Mouse (Mus musculus) neural tube, embryonic 11.5 days (tissue): ENCODE results near the gene Zfp383. TPM values are rescaled to one million over a fixed set of nuclear protein-coding genes. Genes with fewer than 3 reads are reported as not detected.
"Not testable (repeated sequence)": the region's sequence is repeated elsewhere in the genome, so short reads cannot be mapped to it uniquely, and the experiment has no call there.

Source experiments
- ATAC-seq: fragments of 200-750 bp; cut with Nextera tagmentation; 2 replicates; pipeline ENCODE4 v1.8.0; 2017; ENCODE audit warnings: moderate number of reproducible peaks, mild to moderate bottlenecking, moderate TSS enrichment, moderate library complexity; ENCODE audit not compliant: insufficient read depth, low FRiP score, low TSS enrichment
- DNase-seq: peaks from one replicate; pipeline ENCODE4 v3.0.0-alpha.2; 2015; ENCODE audit warnings: low spot score
- H3K27ac ChIP-seq: fragments of 300-500 bp; sonication (generic); 2 replicates; pipeline ENCODE4 v1.5.1; 2014; ENCODE audit warnings: low read depth, mild to moderate bottlenecking, low read length
- H3K27me3 ChIP-seq: fragments of 300-500 bp; sonication (generic); 2 replicates; pipeline ENCODE4 v1.6.1; 2014; ENCODE audit warnings: mild to moderate bottlenecking, low read length, mixed read lengths; ENCODE audit not compliant: control insufficient read depth, insufficient read depth
- H3K36me3 ChIP-seq: fragments of 300-500 bp; sonication (generic); 2 replicates; pipeline ENCODE4 v1.6.1; 2014; ENCODE audit warnings: mild to moderate bottlenecking, low read length, moderate library complexity, mixed read lengths; ENCODE audit not compliant: control insufficient read depth, insufficient read depth
- H3K4me1 ChIP-seq: fragments of 300-500 bp; sonication (generic); 2 replicates; pipeline ENCODE4 v1.6.1; 2014; ENCODE audit warnings: low read length, mixed read lengths; ENCODE audit not compliant: control insufficient read depth, insufficient read depth
- H3K4me2 ChIP-seq: fragments of 300-500 bp; sonication (generic); 2 replicates; pipeline ENCODE4 v1.6.1; 2014; ENCODE audit warnings: low read depth, mild to moderate bottlenecking, moderate library complexity
- H3K4me3 ChIP-seq: fragments of 300-500 bp; sonication (generic); 2 replicates; pipeline ENCODE4 v1.5.1; 2014; ENCODE audit warnings: low read depth, low read length
- H3K9ac ChIP-seq: fragments of 300-500 bp; sonication (generic); 2 replicates; pipeline ENCODE4 v1.6.1; 2014; ENCODE audit warnings: mild to moderate bottlenecking, low read length
- H3K9me3 ChIP-seq: fragments of 300-500 bp; sonication (generic); 2 replicates; pipeline ENCODE4 v1.6.1; 2016; ENCODE audit warnings: low read length; ENCODE audit not compliant: control insufficient read depth
- WGBS: fragments of 180-500 bp; shearing (Covaris S2); extraction: QIAGEN DNeasy Blood & Tissue Kit; methylation state at CpG from one replicate; pipeline ENCODE4 v1.1.7; 2014; 5-methylcytosine and 5-hydroxymethylcytosine counted together
- polyA plus RNA-seq: library from polyadenylated mRNA; unstranded; fragments of >200 nt; fragmentation: Nextera tagmentation; extraction: Ambion mirVana; gene quantifications from 2 replicates; pipeline ENCODE4 v1.2.1, GENCODE M21; 2014

Zfp383 gene
- polyA plus RNA-seq, 1 experiment from 2014 or later: 7.6 TPM

DNA sequence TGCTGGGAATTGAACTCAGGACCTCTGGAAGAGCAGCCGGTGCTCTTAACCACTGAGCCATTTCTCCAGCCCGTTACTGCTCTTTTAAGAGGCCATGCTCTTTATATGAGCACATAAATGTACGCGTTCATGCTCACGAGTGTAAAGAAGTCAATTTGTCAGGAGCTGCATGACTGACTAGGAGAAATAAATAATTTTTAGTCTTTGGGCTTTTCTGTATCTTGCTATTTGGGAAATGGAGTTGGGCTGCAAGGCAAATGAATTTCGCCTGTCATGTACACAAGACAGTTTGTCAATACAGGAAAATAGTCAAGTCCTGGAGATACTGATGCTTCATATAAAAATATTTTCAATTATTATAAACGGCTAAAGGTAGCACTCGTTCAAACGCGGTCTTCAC is 45.1 kb downstream of the Zfp383 start:
- Histone ChIP-seq H3K27me3 (no peaks in the 10 kb centered on the region), H3K36me3 (0 out of 2 replicates have a peak, but pooled peaks cover 2% of the 10 kb centered on the region), H3K9me3 (no peaks in the 10 kb centered on the region), H3K4me2 (peak overlapping the region; percentile 54), H3K9ac (peak overlapping the region; percentile 91), H3K4me1 (no peaks in the 10 kb centered on the region), H3K27ac (peak overlapping the region; percentile 85; the same call in 1 of the 2 replicates), H3K4me3 (peak overlapping the region; percentile 63)
- 56% methylated on average over 10 of the region's 10 CpGs for WGBS
- no peak for DNase-seq
- no peak; the same call in 1 of the 2 replicates for ATAC-seq

DNA sequence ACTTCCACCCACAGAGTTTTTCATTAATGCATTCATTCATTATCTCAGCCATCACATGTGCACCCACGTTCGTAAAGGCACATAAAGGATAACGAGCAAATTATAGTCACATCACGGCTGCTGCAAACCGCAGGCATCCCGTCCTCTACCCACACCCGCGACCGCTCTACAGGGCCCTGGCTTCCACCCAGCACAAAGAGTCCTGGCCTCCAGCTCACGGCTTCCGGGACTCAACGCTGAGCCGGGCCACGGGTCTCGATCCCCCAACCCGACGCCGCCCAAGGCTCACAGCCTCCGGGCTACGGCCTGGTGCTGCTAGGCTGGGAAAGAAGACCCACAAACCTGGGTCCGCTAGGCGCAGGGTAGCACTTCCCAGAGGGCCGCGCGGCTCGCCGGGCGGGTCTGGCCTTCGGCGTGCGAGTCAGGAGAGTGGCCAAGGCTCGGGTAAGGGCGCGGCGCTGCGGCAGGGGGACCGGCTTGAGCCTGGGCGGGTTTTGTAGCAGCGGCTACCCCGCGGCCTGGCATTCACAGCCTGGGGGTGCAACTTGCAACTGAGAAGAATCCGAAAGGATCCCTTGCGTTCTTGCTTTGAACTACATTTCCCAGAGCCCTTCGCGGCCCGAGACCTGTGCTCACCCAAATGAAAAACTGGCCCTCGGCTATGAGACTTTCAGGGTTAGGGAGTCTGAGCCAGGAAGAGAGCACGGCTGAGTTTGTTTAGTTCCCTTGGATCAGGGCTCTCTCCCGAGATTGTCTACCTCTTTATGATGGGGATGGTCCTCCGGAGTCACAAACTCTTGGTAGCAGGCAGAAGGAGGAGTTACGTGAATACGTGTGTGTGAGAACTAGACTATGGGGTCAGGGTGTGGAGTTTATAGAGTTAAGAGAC is 45.7 kb downstream of the Zfp383 start, which contains the start of gene Zfp74:
TSS of gene Zfp74 (minus strand) at position 577 of the 889 bp plus-strand sequence.
- WGBS: 2% methylated on average over 52 of the region's 52 CpGs
- ATAC-seq (peak; percentile 89), DNase-seq (peak; percentile 85)

DNA sequence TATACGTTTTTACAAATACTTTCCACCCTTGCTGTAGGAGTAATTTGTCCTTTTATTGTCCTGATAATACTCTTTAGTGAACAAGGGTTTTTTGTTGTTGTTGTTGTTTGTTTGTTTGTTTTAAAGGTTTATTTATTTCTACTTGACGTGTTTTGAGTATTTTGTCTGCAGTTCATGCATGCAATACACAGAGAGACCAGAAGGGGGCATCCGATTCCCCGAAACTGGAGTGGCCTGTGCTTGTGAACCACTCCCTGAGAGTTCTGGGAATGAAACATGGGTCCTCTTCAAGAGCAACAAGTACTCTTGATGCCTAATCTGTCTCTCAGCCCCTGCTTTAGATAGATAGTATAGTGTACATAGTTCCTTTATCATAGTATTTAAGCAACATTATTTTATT is 46.7 kb downstream of the Zfp383 start:
- 22% methylated on average over 4 of the region's 4 CpGs for WGBS
- ATAC-seq: no peak
- H3K4me3 ChIP-seq: peak overlapping the region; percentile 63; the same call in 1 of the 2 replicates
- no peaks in the 10 kb centered on the region for H3K9me3 ChIP-seq
- H3K27ac ChIP-seq: no peak overlapping the region
- H3K36me3 ChIP-seq: no peaks in the 10 kb centered on the region
- H3K4me2 ChIP-seq: peak overlapping the region; percentile 54; the same call in 1 of the 2 replicates
- DNase-seq: peak; percentile 48
- no peaks in the 10 kb centered on the region for H3K4me1 ChIP-seq
- H3K27me3 ChIP-seq: no peaks in the 10 kb centered on the region
- H3K9ac ChIP-seq: no peak overlapping the region

More for the DNA sequence above, 45.7 kb downstream of the Zfp383 start, which contains the start of gene Zfp74:
- Histone ChIP-seq H3K9ac (peak within 1 kb of the TSS; percentile 91), H3K4me3 (peak within 1 kb of the TSS; percentile 63), H3K36me3 (no peaks in the 10 kb centered on the region), H3K4me1 (no peaks in the 10 kb centered on the region), H3K9me3 (no peaks in the 10 kb centered on the region), H3K27me3 (no peaks in the 10 kb centered on the region), H3K27ac (peak within 1 kb of the TSS; percentile 85), H3K4me2 (peak within 1 kb of the TSS; percentile 54)

DNA sequence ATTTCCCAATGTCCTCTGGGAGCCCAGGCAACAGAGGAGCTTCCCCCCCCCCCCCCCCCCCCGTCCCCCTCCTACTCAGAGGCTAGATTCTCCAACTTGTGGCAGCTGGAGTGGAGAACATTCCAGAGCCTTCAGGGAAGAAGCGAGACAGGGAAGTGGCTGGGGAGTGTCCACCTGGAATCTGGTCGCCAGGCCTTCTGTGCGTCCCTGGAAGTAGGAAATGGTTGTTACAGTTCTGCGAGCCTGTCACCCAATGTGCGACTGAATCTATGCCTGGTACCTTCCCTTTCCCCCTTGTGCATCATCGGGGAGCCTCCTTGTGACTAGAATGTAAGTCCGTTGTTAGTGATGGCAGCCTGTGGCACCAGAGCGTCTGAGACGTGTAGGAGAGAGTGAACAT is 48.2 kb downstream of the Zfp383 start:
- Histone ChIP-seq H3K9ac (no peak overlapping the region), H3K4me1 (no peaks in the 10 kb centered on the region), H3K27ac (no peak overlapping the region), H3K9me3 (no peaks in the 10 kb centered on the region), H3K4me3 (no peak overlapping the region), H3K36me3 (no peaks in the 10 kb centered on the region), H3K4me2 (no peak overlapping the region), H3K27me3 (no peaks in the 10 kb centered on the region)
- ATAC-seq: no peak
- 66% methylated on average over 9 of the region's 10 CpGs for WGBS
- DNase-seq: no peak

DNA sequence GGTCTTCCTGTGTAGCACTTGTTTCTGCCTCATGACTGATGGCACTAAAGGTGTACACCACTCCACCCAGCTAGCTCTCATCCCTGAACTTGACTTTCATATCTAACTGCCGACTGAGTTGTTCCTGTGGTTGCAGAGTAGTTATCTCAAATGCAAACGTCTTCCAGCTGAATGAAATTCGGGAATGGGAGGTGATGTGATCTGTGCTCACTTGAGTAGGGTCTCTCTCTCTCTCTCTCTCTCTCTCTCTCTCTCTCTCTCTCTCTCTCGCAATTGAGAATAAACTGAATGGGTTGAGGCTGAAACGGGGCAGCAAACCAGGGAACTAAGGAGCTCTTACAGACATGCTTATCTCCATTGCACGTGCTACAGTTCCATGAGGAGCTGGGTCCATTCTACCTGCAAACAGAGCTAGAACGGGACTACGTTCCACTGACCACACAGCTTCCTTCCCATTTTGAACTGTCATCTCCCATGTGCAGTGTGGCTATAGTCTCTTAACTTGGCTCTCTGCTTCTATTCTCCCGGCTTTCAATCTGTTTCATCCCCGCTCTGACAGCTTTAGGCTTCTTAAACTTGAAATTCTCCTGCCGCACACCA is 50.2 kb downstream of the Zfp383 start:
- H3K36me3 ChIP-seq: no peaks in the 10 kb centered on the region
- WGBS: 86% methylated on average over 11 of the region's 11 CpGs
- H3K4me3 ChIP-seq: no peak overlapping the region
- no peak overlapping the region for H3K9ac ChIP-seq
- no peak overlapping the region for H3K27ac ChIP-seq
- no peak overlapping the region for H3K4me2 ChIP-seq
- no peaks in the 10 kb centered on the region for H3K27me3 ChIP-seq
- ATAC-seq: no peak
- H3K9me3 ChIP-seq: no peaks in the 10 kb centered on the region
- no peaks in the 10 kb centered on the region for H3K4me1 ChIP-seq
- DNase-seq: no peak

DNA sequence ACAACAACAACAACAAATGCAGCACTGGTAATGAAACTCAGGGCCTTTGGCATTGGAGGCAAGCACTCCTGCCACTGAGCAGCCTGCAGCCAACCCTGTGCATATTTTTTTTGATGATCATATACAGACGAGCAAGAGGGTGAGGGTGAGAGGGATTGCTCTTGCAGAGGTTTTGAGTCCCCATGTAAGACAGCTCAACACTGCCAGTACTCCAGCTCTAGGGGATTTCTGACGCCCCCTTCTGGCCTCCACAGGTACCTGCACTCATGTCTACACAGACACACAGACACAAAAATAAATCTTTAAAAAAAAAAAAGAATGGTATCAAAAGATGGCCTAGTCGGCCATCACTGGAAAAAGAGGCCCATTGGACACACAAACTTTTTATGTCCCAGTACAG is 51.0 kb downstream of the Zfp383 start:
- no peak overlapping the region for H3K9ac ChIP-seq
- ATAC-seq: no peak
- no peaks in the 10 kb centered on the region for H3K9me3 ChIP-seq
- no peak overlapping the region for H3K4me3 ChIP-seq
- no peak overlapping the region for H3K4me2 ChIP-seq
- WGBS: 66% methylated on average over 3 of the region's 3 CpGs
- DNase-seq: no peak
- H3K27me3 ChIP-seq: no peaks in the 10 kb centered on the region
- no peak overlapping the region for H3K27ac ChIP-seq
- H3K4me1 ChIP-seq: no peaks in the 10 kb centered on the region
- H3K36me3 ChIP-seq: no peaks in the 10 kb centered on the region

DNA sequence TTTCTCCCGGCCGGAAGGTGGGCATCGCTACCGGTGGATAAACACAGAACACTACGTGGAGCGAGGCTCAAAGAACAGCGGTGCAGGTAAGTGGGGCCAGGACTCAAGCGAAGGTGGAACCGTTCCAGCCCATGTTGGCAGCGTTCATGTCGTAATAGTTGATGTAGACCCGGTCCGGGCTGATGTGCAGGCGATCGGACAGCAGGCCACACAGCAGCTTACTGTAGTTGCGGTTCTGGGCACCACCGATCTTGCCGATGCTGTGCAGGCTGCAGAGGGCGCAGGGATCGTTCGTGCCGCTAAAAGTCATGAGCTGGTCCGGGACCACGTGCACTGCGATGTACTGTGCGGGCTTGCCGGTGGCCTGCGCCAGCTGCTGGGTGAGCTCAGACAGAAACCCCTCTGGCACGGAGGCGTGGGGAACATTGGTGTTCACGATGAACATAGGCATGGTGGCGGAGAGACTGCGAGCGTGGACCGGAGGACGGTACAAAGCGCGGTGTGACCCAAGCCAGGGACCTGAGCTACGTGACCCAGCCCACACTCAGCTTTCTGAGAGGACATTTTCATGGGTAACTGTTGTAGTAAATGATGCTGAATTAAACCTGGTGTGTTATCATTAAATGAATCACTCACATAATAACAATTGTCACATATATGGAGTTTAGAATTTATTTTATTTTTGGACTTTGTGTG is 57.2 kb downstream of the Zfp383 start:
- not testable (repeated sequence) for H3K4me3 ChIP-seq, H3K4me2 ChIP-seq, H3K9me3 ChIP-seq, H3K4me1 ChIP-seq, H3K27ac ChIP-seq, ATAC-seq, DNase-seq, H3K9ac ChIP-seq, H3K27me3 ChIP-seq, H3K36me3 ChIP-seq
- WGBS: 59% methylated on average over 31 of the region's 39 CpGs
